Mouse (Mus musculus) embryo, embryonic 10 days (tissue): ENCODE measurements around the gene Bag6.

Experiments
- DNase-seq: peaks from one replicate; pipeline ENCODE4 v3.0.0-alpha.2; 2015; ENCODE audit warnings: low spot score

Gene Bag6

DNA sequence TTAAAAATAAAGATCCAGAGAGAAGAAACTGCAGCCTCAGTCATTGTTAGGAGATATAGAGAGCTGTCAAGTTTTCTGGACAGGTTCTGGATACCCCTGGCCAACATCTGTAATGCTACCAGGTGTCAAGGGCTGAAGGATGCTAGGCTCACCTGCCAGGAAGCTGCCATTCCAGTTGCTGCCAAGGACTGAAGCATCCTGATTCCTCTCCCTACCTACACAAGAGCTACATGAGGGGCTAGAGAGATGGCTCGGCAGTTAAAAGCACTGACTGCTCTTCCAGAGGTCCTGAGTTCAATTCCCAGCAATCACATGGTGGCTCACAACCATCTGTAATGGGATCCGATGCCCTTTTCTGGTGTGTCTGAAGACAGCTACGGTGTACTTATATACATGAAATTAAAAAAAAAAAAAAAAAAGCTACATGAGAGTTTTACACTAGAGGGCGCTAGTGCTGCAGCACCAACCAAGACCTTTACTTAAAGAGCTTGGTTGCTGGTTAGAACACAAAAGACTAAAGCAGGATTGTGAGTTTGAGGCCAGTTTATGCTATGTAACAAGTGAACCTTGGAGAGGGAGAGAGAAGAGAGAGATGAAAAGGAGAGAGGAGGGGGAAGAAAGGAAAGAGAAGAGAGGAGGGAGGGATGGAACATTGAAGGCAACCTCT is 33.7 kb downstream of the Bag6 start:
- DNase-seq: peak; percentile 79

DNA sequence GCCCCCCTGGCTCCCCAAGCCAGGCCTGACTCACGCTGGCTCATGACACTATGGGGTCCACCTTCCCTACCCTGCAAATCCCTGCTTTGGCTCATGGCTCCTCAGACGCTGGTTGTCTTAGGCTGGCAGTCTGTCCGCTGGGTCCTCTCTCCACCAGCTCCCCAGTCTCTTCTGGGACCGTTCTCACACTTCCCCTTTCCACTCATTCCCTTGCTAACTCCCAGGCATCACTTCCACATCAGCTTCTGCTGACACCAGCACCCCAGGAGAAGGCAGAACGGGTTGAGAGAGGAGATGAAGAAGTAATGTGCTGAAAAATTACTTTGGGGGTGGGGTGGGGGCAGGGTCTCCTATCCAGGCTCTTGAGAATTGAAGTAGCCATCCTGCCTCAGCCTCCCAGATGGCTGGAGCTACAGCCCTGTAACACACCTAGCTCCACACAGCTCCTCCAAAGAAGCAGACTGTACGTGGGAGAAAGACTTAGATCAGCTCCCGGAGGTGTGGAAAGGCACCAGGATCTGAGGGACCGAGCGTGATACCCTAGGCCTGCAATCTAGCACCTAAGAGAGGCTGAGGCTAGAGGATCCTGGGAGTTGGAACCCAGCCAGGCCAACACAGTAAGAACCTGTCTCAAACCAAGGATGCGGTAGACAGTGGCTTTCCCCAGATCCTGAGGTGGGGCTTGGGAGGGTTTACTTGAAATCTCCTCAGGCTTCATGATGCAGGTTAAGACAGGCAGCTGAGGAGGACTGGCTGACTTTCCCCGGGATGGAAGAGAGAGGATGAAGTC is 37.7 kb downstream of the Bag6 start:
- no peak for DNase-seq

DNA sequence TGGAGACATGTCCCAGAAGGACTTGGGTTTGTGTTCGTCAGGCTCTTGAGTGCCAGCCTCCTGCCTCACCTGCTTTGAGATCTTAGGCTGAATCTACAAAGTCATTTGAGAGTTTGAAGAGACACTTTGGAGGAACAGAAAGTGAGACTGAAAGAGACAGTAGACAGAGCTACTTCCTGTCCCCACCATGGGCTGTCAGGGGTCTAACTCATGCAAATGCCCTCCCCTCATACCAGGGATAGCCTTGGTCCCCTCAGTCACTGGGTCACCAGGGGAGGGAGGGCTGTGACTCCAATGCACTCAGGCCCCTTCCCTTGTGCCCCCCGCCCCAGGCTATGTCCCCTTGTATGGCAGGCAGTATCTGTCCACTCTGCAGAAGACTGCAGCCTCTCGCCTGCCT is 38.4 kb downstream of the Bag6 start:
- DNase-seq: no peak

GRCm38 (mm10) chr17:35174201-35174977 is 39.4 kb downstream of the Bag6 start:
- no peak for DNase-seq

DNA sequence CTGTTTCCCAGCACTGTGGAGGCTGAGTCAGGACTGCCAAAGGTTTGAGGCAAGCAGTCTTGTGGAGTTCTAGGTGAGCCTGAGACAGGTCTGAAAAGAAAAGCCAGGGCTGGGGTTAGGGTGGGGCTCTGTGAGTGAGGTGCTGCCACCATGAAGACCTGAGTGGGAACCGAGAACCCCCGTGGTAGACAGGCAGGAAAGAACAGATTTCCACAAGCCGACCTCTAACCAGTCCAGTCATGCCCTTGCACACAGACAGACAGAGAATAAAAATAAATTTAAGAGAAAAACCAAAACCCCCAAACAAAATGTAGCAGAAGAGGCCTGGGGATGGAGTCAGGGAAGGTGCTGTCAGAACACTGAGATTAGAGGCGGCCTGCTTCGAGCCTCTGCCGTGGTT is 40.4 kb downstream of the Bag6 start:
- DNase-seq: no peak

DNA sequence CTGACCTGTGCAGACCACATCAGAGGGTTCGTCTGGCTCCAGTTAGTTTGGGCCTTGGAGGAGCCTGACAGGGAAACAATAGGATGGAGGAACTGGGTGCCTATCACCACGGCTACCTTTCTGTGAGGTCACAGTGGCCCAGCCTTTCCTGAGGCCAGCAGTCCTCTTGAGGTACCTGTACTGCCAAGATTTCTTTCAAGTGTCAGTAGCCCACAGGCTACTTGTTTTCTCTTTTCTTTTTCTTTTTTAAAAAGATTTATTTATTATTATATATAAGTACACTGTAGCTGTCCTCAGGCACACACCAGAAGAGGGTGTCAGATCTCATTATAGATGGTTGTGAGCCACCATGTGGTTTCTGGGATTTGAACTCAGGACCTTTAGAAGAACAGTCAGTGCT is 41.0 kb downstream of the Bag6 start, which contains the start of gene Aif1:
Gene Aif1, minus strand, starts transcription at position 101 of the 400 bp plus-strand sequence.
- DNase-seq: no peak

GRCm38 (mm10) chr17:35178528-35178927 is 43.5 kb downstream of the Bag6 start:
- DNase-seq: peak; percentile 85

DNA sequence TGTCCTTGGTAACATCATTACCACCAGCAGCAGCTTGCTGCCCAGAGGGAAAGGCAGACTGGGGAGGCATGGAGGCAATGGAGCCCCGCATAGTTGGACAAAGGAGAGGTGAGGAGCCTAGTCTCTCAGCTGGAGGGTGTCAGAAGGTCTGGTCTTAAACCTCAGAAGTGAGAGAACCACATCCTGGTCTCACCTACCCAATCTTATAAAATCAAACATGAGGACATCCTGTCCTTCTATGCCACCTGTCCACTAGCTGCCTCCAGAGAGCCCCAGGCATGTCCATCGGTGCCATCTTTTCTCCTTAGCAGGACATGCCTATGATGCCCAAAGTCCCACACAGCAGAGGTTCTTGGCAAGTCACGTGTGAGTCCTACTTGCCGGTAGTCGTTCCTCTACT is 45.1 kb downstream of the Bag6 start:
- no peak for DNase-seq

DNA sequence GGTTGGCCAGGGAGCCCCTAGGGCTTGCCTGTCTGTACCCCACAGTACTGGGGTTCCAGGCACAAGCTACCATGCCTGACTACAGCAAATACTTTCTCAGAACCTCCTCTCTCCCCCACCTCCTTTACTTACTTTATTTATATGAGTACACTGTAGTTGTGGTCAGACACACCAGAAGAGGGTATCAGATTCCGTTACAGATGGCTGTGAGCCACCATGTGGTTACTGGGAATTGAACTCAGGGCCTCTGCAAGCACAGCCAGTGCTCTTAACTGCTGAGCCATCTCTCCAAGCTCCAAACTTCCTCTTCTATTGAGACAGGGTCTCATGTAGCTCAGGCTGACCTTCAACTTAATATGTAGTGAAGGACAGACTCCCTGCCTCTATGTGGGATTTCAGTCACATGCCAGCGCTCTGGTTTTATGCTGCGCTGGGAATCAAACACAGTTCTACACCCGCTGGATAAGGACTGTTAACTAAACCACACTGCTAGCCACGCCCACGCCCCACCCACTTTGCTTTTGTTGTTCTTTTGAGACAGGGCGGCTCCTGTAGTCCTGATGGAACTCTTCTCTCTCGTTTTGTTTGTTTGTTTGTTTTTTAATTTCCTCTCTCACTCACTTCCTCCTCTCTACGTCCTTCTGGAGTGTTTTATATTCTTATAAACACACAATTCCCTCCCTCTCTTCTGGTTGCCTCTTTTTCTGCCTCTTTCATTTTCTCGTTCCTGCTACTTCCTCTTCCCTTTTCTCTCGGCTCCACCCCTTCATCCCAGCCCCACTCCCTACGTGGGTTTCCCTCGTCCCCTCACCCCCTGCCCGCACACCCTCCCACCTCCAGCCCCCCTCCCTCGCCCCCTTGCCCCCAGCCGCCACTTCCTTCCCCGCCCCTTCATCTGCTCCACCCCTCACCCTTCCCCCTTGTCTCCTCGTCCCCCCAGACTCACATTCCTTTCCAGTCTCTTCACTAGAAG is 50.9 kb downstream of the Bag6 start:
- DNase-seq: peak; percentile 83

DNA sequence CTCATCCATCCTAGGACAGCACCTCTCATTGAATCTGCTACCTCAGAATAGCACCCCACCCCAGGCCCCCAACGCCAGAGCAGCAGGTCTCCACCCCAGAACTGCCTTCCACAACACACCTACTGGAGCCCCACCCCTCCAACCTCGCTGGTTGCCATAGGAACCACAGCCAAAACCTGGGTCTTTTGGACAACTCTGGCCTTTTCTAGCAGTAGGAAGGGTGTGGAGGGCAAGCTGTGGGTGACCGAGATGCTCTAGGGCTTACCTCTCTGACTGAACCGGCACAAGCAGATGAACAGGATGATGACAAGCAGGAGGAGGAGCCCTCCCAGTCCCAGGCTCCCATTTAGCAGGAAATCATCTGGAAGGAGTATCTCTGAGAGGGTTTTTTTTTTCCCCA is 51.7 kb downstream of the Bag6 start:
- peak; percentile 48 for DNase-seq

DNA sequence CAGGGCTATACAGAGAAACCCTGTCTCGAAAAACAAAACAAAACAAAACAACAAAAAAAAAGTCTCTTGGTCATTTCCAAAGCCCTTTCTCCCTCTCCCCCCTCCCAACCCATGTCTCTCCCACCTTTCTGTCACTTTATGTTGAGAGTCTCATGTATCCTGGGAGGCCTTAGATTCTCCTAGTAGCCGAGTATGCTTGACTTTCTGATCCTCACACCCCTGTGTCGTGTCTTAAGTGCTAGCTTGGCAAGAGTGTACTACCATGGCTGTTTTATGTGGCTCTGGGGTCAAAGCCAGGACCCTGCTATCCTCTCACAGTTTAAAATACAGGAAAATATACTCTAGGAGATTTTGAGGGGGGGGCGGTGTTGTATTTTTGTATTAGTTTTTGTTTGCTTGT is 52.4 kb downstream of the Bag6 start:
- no peak for DNase-seq

DNA sequence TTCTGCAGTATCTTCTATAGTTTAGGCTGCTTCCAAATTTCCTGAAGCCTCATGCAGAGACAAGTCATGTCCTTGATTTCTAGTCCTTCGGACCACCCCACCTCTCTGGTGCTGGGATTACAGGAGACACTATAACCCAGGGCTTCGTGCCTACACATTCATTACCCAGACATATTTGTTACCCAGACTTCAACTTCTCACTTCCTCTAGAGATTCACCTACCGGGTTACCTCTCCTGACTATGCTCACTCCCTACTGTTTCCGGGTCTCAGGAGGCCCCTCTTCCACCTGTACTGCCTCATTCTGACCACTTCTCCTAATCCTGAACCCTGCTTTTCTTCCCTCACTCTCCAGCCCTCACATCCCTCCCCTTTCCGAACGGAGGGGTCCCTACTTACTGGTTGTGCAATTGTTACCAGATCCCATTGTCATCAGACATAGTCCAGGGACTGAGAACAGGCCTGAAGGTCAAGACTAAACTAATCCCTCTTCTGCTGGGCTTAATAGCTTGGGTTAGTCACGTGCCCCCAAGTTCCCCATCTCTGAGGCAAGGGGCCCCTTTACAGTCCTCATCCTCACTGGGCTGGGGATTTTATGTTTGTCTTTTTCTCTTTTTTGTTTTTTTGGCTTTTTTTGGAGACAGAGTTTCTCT is 53.1 kb downstream of the Bag6 start, which contains the start of gene Lst1:
Gene Lst1, minus strand, starts transcription at position 481 of the 652 bp plus-strand sequence.
- DNase-seq: no peak

DNA sequence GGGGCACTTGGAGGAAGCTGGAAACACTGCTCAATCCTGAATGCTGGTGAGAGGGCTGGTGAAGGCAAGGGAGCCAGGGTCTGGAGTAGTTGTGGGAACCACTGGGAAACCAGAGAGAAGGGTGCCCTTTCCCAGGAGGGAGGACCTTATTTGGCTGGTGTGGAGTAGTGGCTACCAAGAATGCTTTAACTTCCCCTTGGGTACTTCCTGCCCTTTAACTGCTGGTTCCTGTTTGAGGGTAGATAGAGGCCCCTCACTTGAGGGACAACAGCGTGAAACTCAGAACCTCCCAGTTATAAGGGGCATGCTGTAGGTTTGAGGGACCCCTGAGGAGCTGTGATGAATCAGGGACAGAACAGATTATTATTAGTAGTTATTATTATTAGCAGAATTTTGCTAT is 54.2 kb downstream of the Bag6 start:
- DNase-seq: no peak

DNA sequence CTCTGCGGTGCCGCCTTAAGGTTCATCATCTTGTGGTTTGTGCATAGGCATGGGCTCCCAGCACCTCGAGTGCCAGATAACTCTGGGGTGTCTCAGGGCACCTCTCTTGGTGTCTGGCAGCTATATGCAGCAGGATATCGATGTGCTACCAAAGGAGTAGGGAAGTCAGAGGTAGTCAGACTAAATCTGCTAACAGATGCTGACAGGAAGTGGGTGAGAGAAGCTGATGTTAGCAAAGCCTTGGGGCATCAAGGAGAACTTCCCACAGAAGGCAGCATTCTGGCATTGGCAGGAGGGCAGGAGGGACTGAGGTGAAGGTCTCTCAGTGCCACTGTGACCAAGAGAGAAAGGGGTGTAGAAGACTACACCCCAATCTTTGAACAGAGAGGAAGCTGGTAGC is 55.1 kb downstream of the Bag6 start:
- no peak for DNase-seq

DNA sequence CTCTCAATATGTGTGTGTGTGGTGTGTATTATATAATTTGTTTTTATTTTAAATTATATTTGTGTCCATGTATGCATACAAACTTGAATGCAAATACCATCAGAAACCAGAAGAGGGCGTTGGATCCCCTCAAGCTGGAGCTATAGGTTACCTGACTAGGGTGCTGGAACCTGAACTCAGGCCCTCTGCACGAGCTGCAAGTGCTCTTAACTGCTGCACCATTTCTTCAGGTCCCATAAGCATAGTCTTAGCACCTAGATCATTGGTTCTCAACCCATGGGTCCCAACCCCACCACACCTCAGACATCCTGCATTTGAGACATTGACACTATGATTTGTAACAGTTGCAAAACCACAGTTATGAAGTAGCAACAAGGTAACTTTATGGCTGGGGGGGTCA is 56.7 kb downstream of the Bag6 start:
- DNase-seq: no peak

GRCm38 (mm10) chr17:35192924-35193323 is 57.9 kb downstream of the Bag6 start:
- no peak for DNase-seq

GRCm38 (mm10) chr17:35193881-35194843 is 59.2 kb downstream of the Bag6 start, which contains the start of gene Ltb:
TSS of gene Ltb (plus strand) at chr17:35194439.
- DNase-seq: no peak

- no peak for DNase-seq
Observed at GRCm38 (mm10) chr17:35194844-35195630, 60.1 kb downstream of the Bag6 start.
